Mouse (Mus musculus): Measurements from ENCODE around the gene Gm28043. TPM values are rescaled to one million over a fixed set of nuclear protein-coding genes. Genes with fewer than 3 reads are reported as not detected.
"Not testable (repeated sequence)": the region's sequence is repeated elsewhere in the genome, so short reads cannot be mapped to it uniquely, and the experiment has no call there.

The Gm28043 gene
- polyA plus RNA-seq, 1 experiment: 0.28 TPM

GRCm38 (mm10) chr17:29710562-29711044, 95.9 kb downstream of the Gm28043 start:
- no peak for TF ChIP-seq CTCF (IDR thresholded peaks at IDR 0.05; ENCODE audit: extremely low read depth, insufficient read length, insufficient replicate concordance, low read depth, low read length)
- TF ChIP-seq POLR2A (IDR thresholded peaks at IDR 0.05; ENCODE audit: low read depth, low read length): no peak
- Histone ChIP-seq H3K4me1 (ENCODE audit: control insufficient read depth, insufficient read depth, insufficient read length, low read length) (peaks cover 3% of the 10 kb centered on the region; the same call in 1 of the 2 replicates), H3K27me3 (ENCODE audit: control insufficient read depth, insufficient read depth, low read length) (no peaks in the 10 kb centered on the region), H3K4me3 (ENCODE audit: low read depth, low read length) (no peak overlapping the region), H3K36me3 (ENCODE audit: control insufficient read depth, insufficient read depth, low read length) (no peaks in the 10 kb centered on the region), H3K27ac (ENCODE audit: insufficient read depth, low read depth, low read length) (no peak overlapping the region)
- WGBS: 83% methylated on average over 11 of the region's 11 CpGs

GRCm38 (mm10) chr17:29711076-29711744, 96.5 kb downstream of the Gm28043 start:
- 39% methylated on average over 19 of the region's 19 CpGs for WGBS
- Histone ChIP-seq H3K27me3 (ENCODE audit: control insufficient read depth, insufficient read depth, low read length) (no peaks in the 10 kb centered on the region), H3K4me1 (ENCODE audit: control insufficient read depth, insufficient read depth, insufficient read length, low read length) (peaks cover 7% of the 10 kb centered on the region; the same call in 1 of the 2 replicates), H3K27ac (ENCODE audit: insufficient read depth, low read depth, low read length) (no peak overlapping the region), H3K36me3 (ENCODE audit: control insufficient read depth, insufficient read depth, low read length) (no peaks in the 10 kb centered on the region), H3K4me3 (ENCODE audit: low read depth, low read length) (no peak overlapping the region)
- TF ChIP-seq POLR2A (IDR thresholded peaks at IDR 0.05; ENCODE audit: low read depth, low read length) (no peak), CTCF (IDR thresholded peaks at IDR 0.05; ENCODE audit: extremely low read depth, insufficient read length, insufficient replicate concordance, low read depth, low read length) (no peak)

- 53% methylated on average over 8 of the region's 8 CpGs for WGBS
- TF ChIP-seq POLR2A (IDR thresholded peaks at IDR 0.05; ENCODE audit: low read depth, low read length): no peak
- no peak for TF ChIP-seq CTCF (IDR thresholded peaks at IDR 0.05; ENCODE audit: extremely low read depth, insufficient read length, insufficient replicate concordance, low read depth, low read length)
- H3K27ac ChIP-seq (ENCODE audit: insufficient read depth, low read depth, low read length): no peak overlapping the region
- peaks cover 7% of the 10 kb centered on the region; the same call in 1 of the 2 replicates for H3K4me1 ChIP-seq (ENCODE audit: control insufficient read depth, insufficient read depth, insufficient read length, low read length)
- no peaks in the 10 kb centered on the region for H3K27me3 ChIP-seq (ENCODE audit: control insufficient read depth, insufficient read depth, low read length)
- H3K36me3 ChIP-seq (ENCODE audit: control insufficient read depth, insufficient read depth, low read length): no peaks in the 10 kb centered on the region
- H3K4me3 ChIP-seq (ENCODE audit: low read depth, low read length): no peak overlapping the region
These were observed 97.2 kb downstream of the Gm28043 start for GRCm38 (mm10) chr17:29711745-29712431.

- Histone ChIP-seq H3K4me1 (ENCODE audit: control insufficient read depth, insufficient read depth, insufficient read length, low read length) (peaks cover 10% of the 10 kb centered on the region; the same call in 1 of the 2 replicates), H3K4me3 (ENCODE audit: low read depth, low read length) (no peak overlapping the region), H3K27me3 (ENCODE audit: control insufficient read depth, insufficient read depth, low read length) (no peaks in the 10 kb centered on the region), H3K36me3 (ENCODE audit: control insufficient read depth, insufficient read depth, low read length) (no peaks in the 10 kb centered on the region), H3K27ac (ENCODE audit: insufficient read depth, low read depth, low read length) (no peak overlapping the region)
- no peak for TF ChIP-seq POLR2A (IDR thresholded peaks at IDR 0.05; ENCODE audit: low read depth, low read length)
- TF ChIP-seq CTCF (IDR thresholded peaks at IDR 0.05; ENCODE audit: extremely low read depth, insufficient read length, insufficient replicate concordance, low read depth, low read length): no peak
- WGBS: 32% methylated on average over 7 of the region's 7 CpGs
These were observed 97.9 kb downstream of the Gm28043 start for GRCm38 (mm10) chr17:29712565-29712964.

GRCm38 (mm10) chr17:29713734-29714133, 99.1 kb downstream of the Gm28043 start:
- H3K27ac ChIP-seq (ENCODE audit: insufficient read depth, low read depth, low read length); H3K4me3 ChIP-seq (ENCODE audit: low read depth, low read length); H3K36me3 ChIP-seq (ENCODE audit: control insufficient read depth, insufficient read depth, low read length); H3K4me1 ChIP-seq (ENCODE audit: control insufficient read depth, insufficient read depth, insufficient read length, low read length); H3K27me3 ChIP-seq (ENCODE audit: control insufficient read depth, insufficient read depth, low read length): not testable (repeated sequence)
- WGBS: 95% methylated on average over 4 of the region's 4 CpGs

GRCm38 (mm10) chr17:29716732-29717445, 102.2 kb downstream of the Gm28043 start, which contains the start of gene Ccdc167:
Gene Ccdc167 (minus strand): TSS chr17:29717044.
- 5% methylated on average over 41 of the region's 41 CpGs for WGBS
- Histone ChIP-seq H3K27me3 (ENCODE audit: control insufficient read depth, insufficient read depth, low read length) (no peaks in the 10 kb centered on the region), H3K36me3 (ENCODE audit: control insufficient read depth, insufficient read depth, low read length) (no peaks in the 10 kb centered on the region), H3K27ac (ENCODE audit: insufficient read depth, low read depth, low read length) (no peak within 1 kb of the TSS), H3K4me1 (ENCODE audit: control insufficient read depth, insufficient read depth, insufficient read length, low read length) (peaks cover 7% of the 10 kb centered on the region; the same call in 1 of the 2 replicates), H3K4me3 (ENCODE audit: low read depth, low read length) (peak within 1 kb of the TSS; percentile 91)
- no peak for TF ChIP-seq CTCF (IDR thresholded peaks at IDR 0.05; ENCODE audit: extremely low read depth, insufficient read length, insufficient replicate concordance, low read depth, low read length)
- TF ChIP-seq POLR2A (IDR thresholded peaks at IDR 0.05; ENCODE audit: low read depth, low read length): peak; percentile 58; the same call in 1 of the 2 replicates

- 86% methylated on average over 8 of the region's 8 CpGs for WGBS
- Histone ChIP-seq H3K36me3 (ENCODE audit: control insufficient read depth, insufficient read depth, low read length) (no peaks in the 10 kb centered on the region), H3K27me3 (ENCODE audit: control insufficient read depth, insufficient read depth, low read length) (no peaks in the 10 kb centered on the region), H3K4me1 (ENCODE audit: control insufficient read depth, insufficient read depth, insufficient read length, low read length) (peaks cover 7% of the 10 kb centered on the region; the same call in 1 of the 2 replicates), H3K4me3 (ENCODE audit: low read depth, low read length) (no peak overlapping the region), H3K27ac (ENCODE audit: insufficient read depth, low read depth, low read length) (no peak overlapping the region)
- TF ChIP-seq CTCF (IDR thresholded peaks at IDR 0.05; ENCODE audit: extremely low read depth, insufficient read length, insufficient replicate concordance, low read depth, low read length) (no peak), POLR2A (IDR thresholded peaks at IDR 0.05; ENCODE audit: low read depth, low read length) (no peak)
These were observed 104.0 kb downstream of the Gm28043 start for GRCm38 (mm10) chr17:29718660-29719059.

Data from small intestine, adult 2 months (tissue).